Mouse (Mus musculus) left cerebral cortex, adult 18-20 months (tissue): ENCODE data around the gene Arpp21. TPM values are rescaled to one million over a fixed set of nuclear protein-coding genes. Genes with fewer than 3 reads are reported as not detected.

Source experiments
- DNase-seq, 2 experiments: peaks; one replicate each; pipeline ENCODE4 v3.0.0; 2021 to 2022; ENCODE audit warnings: low spot score in 2 of 2, mixed read lengths in 1 of 2
- total RNA-seq, 2 experiments: library from RNA; stranded (reverse); gene quantifications; 2 replicates each; pipeline ENCODE4 v1.2.3; 2021

Arpp21 gene
- total RNA-seq, 2 experiments from 2014 or later = 673 to 751 TPM

- DNase-seq = no peak
Observed at GRCm38 (mm10) chr9:112233378-112233777, 2.4 kb downstream of the Arpp21 start.

GRCm38 (mm10) chr9:112231935-112232575 lies 3.7 kb downstream of the Arpp21 start:
- DNase-seq = no peak

- no peak for DNase-seq
Observed at GRCm38 (mm10) chr9:112231383-112231782, 4.4 kb downstream of the Arpp21 start.

GRCm38 (mm10) chr9:112230716-112231361 lies 4.9 kb downstream of the Arpp21 start:
- DNase-seq = no peak

GRCm38 (mm10) chr9:112228470-112228869 lies 7.3 kb downstream of the Arpp21 start:
- no peak for DNase-seq

- DNase-seq = no peak
Observed at GRCm38 (mm10) chr9:112227174-112227573, 8.6 kb downstream of the Arpp21 start.

GRCm38 (mm10) chr9:112226511-112226910 lies 9.2 kb downstream of the Arpp21 start:
- no peak for DNase-seq

- DNase-seq = no peak
Observed at GRCm38 (mm10) chr9:112225046-112225445, 10.7 kb downstream of the Arpp21 start.

- no peak for DNase-seq
Observed at GRCm38 (mm10) chr9:112219372-112219771, 16.4 kb downstream of the Arpp21 start.

- no peak for DNase-seq
Observed at GRCm38 (mm10) chr9:112218237-112218636, 17.5 kb downstream of the Arpp21 start.

GRCm38 (mm10) chr9:112217161-112217560 lies 18.6 kb downstream of the Arpp21 start:
- DNase-seq = no peak

- DNase-seq = no peak
Observed at GRCm38 (mm10) chr9:112215030-112215806, 20.5 kb downstream of the Arpp21 start.

- DNase-seq = no peak
Observed at GRCm38 (mm10) chr9:112213411-112214255, 22.1 kb downstream of the Arpp21 start.

- no peak for DNase-seq
Observed at GRCm38 (mm10) chr9:112209803-112210202, 25.9 kb downstream of the Arpp21 start.

- DNase-seq = peak; percentile 63 to 76
Observed at GRCm38 (mm10) chr9:112207767-112208166, 28.0 kb downstream of the Arpp21 start.

GRCm38 (mm10) chr9:112198296-112198695 lies 37.4 kb downstream of the Arpp21 start:
- DNase-seq = no peak

- DNase-seq = peak in 1 of 2 experiments; percentile 46
Observed at GRCm38 (mm10) chr9:112194049-112194448, 41.7 kb downstream of the Arpp21 start.

- DNase-seq = peak; percentile 62 to 69
Observed at GRCm38 (mm10) chr9:112189394-112189793, 46.3 kb downstream of the Arpp21 start.

GRCm38 (mm10) chr9:112188358-112188893 lies 47.3 kb downstream of the Arpp21 start:
- DNase-seq = peak in 1 of 2 experiments; percentile 58

- peak; percentile 60 to 65 for DNase-seq
Observed at GRCm38 (mm10) chr9:112187667-112188066, 48.1 kb downstream of the Arpp21 start.
